Mouse (Mus musculus): ENCODE measurements around the gene Pik3r2. TPM values are rescaled to one million over a fixed set of nuclear protein-coding genes. Genes with fewer than 3 reads are reported as not detected.

The Pik3r2 gene
- total RNA-seq, 4 experiments from 2014 or later, result 19.3 to 24.1 (median 22.2) TPM

GRCm38 (mm10) chr8:70757523-70758307 is 18.8 kb downstream of the Pik3r2 start:
- DNase-seq (ENCODE audit: low spot score), result no peak

- DNase-seq (ENCODE audit: low spot score), result no peak
These were observed 20.0 kb downstream of the Pik3r2 start for GRCm38 (mm10) chr8:70756476-70757040.

- DNase-seq (ENCODE audit: low spot score), result no peak
These were observed 20.6 kb downstream of the Pik3r2 start for GRCm38 (mm10) chr8:70755661-70756475.

- DNase-seq (ENCODE audit: low spot score), result no peak
These were observed 21.4 kb downstream of the Pik3r2 start for GRCm38 (mm10) chr8:70754871-70755660.

- DNase-seq (ENCODE audit: low spot score), result peak; percentile 98
These were observed 22.3 kb downstream of the Pik3r2 start, which contains the start of gene Rab3a for GRCm38 (mm10) chr8:70754043-70754870. Gene Rab3a (plus strand): TSS chr8:70754679.

- peak; percentile 95 for DNase-seq (ENCODE audit: low spot score)
These were observed 23.4 kb downstream of the Pik3r2 start for GRCm38 (mm10) chr8:70753151-70753550.

GRCm38 (mm10) chr8:70752000-70752764 is 24.3 kb downstream of the Pik3r2 start:
- peak; percentile 94 for DNase-seq (ENCODE audit: low spot score)

GRCm38 (mm10) chr8:70750128-70750680 is 26.3 kb downstream of the Pik3r2 start:
- DNase-seq (ENCODE audit: low spot score), result no peak

- no peak for DNase-seq (ENCODE audit: low spot score)
These were observed 27.3 kb downstream of the Pik3r2 start for GRCm38 (mm10) chr8:70749097-70749674.

GRCm38 (mm10) chr8:70748246-70749096 is 28.0 kb downstream of the Pik3r2 start:
- no peak for DNase-seq (ENCODE audit: low spot score)

GRCm38 (mm10) chr8:70747211-70747890 is 29.2 kb downstream of the Pik3r2 start:
- DNase-seq (ENCODE audit: low spot score), result no peak

- DNase-seq (ENCODE audit: low spot score), result no peak
These were observed 29.8 kb downstream of the Pik3r2 start for GRCm38 (mm10) chr8:70746676-70747075.

- no peak for DNase-seq (ENCODE audit: low spot score)
These were observed 30.8 kb downstream of the Pik3r2 start for GRCm38 (mm10) chr8:70745691-70746220.

- DNase-seq (ENCODE audit: low spot score), result no peak
These were observed 31.7 kb downstream of the Pik3r2 start for GRCm38 (mm10) chr8:70744806-70745205.

- DNase-seq (ENCODE audit: low spot score), result peak; percentile 83
These were observed 32.6 kb downstream of the Pik3r2 start for GRCm38 (mm10) chr8:70743656-70744590.

- no peak for DNase-seq (ENCODE audit: low spot score)
These were observed 33.4 kb downstream of the Pik3r2 start for GRCm38 (mm10) chr8:70742981-70743655.

All from heart, adult 8-10 months (tissue).